Mouse (Mus musculus) heart, adult 2 months (tissue): ENCODE data around the gene Tulp2.

Source experiments
- CTCF ChIP-seq: fragments of 200-600 bp; IDR thresholded peaks from 2 replicates; pipeline ENCODE4 v1.8.1; 2022; ENCODE audit warnings: antibody characterized with exemption, mild to moderate bottlenecking, moderate library complexity
- EP300 ChIP-seq: fragments of 200-500 bp; IDR thresholded peaks from 2 replicates; pipeline ENCODE4 v1.6.1; 2011; ENCODE audit warnings: low read depth, low read length, control low read depth; ENCODE audit not compliant: insufficient read depth
- POLR2A ChIP-seq: fragments of 200-500 bp; IDR thresholded peaks from 2 replicates; pipeline ENCODE4 v1.6.1; 2011; ENCODE audit warnings: mild to moderate bottlenecking, low read depth, low read length, control low read depth; ENCODE audit not compliant: insufficient read depth

DNA sequence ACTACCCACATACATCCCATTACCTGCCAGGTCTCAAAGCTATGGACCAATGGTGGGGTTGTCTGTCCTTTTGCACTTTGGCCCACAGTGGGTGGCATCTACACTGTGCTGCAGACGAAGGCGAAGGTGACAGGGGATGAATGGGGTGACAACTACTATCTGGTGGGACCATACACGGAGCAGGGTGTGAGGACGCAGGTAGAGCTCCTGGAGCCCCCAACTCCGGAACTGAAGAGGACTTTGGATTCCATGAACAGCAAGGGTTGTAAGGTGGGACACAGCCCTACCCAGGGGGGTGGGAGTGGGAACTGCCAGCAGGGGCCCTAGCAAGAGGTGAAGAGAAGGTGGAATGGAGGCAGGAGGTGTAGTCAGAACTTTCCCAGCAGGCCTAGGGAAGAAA lies 45.2 kb upstream of the Tulp2 start:
- no peak for TF ChIP-seq EP300
- no peak for TF ChIP-seq CTCF
- no peak for TF ChIP-seq POLR2A
